Mouse (Mus musculus) thymus, adult 2 months (tissue): ENCODE results near the gene Lhcgr. TPM values are rescaled to one million over a fixed set of nuclear protein-coding genes. Genes with fewer than 3 reads are reported as not detected.

Experiments used
- DNase-seq: peaks from one replicate; pipeline ENCODE4 v3.0.0; 2021
- H3K27ac ChIP-seq: fragments of 200-500 bp; 2 replicates; pipeline ENCODE4 v1.5.1; 2012; ENCODE audit warnings: low read length, control low read depth; ENCODE audit not compliant: control insufficient read depth, insufficient read depth
- H3K27me3 ChIP-seq: fragments of 200-500 bp; 2 replicates; pipeline ENCODE4 v1.6.1; 2012; ENCODE audit warnings: mild to moderate bottlenecking, low read length, moderate library complexity, mixed read lengths; ENCODE audit not compliant: control insufficient read depth, insufficient read depth
- H3K36me3 ChIP-seq: fragments of 200-500 bp; 2 replicates; pipeline ENCODE4 v1.6.1; 2012; ENCODE audit warnings: mild to moderate bottlenecking, low read length, moderate library complexity; ENCODE audit not compliant: control insufficient read depth, insufficient read depth
- H3K4me1 ChIP-seq: fragments of 200-500 bp; replicated peaks from 2 replicates; pipeline ENCODE4 v1.6.1; 2012; ENCODE audit warnings: low read length; ENCODE audit not compliant: control insufficient read depth, insufficient read depth
- H3K4me3 ChIP-seq: fragments of 200-500 bp; 2 replicates; pipeline ENCODE4 v1.5.1; 2012; ENCODE audit warnings: mild to moderate bottlenecking, low read length, control low read depth, moderate library complexity; ENCODE audit not compliant: control insufficient read depth, insufficient read depth
- CTCF ChIP-seq: fragments of 200-500 bp; IDR thresholded peaks from 2 replicates; pipeline ENCODE4 v1.5.1; 2012; ENCODE audit warnings: mild to moderate bottlenecking, control low read depth, low read length, moderate library complexity, borderline replicate concordance; ENCODE audit not compliant: control insufficient read depth, poor library complexity, insufficient read depth; ENCODE audit errors: extremely low read depth
- POLR2A ChIP-seq: fragments of 200-500 bp; IDR thresholded peaks from 2 replicates; pipeline ENCODE4 v1.6.1; 2012; ENCODE audit warnings: mild to moderate bottlenecking, low read length, control low read depth, moderate library complexity; ENCODE audit not compliant: control insufficient read depth, poor library complexity, insufficient read depth; ENCODE audit errors: extremely low read depth
- WGBS: fragments of 180-500 bp; shearing (Covaris S2); methylation state at CpG from one replicate; pipeline ENCODE4 v1.1.7; 2018; 5-methylcytosine and 5-hydroxymethylcytosine counted together
- polyA plus RNA-seq: library from polyadenylated mRNA; depleted of rRNA; stranded (reverse); fragments of >200 nt; gene quantifications from 2 replicates; pipeline ENCODE4 v1.2.3, GENCODE M21; 2012

Lhcgr gene
- polyA plus RNA-seq, 1 experiment, result 0.11 TPM

GRCm38 (mm10) chr17:88764136-88764485 is 27.7 kb downstream of the Lhcgr start:
- no peak for DNase-seq
- no peaks in the 10 kb centered on the region for H3K27me3 ChIP-seq
- no peaks in the 10 kb centered on the region for H3K36me3 ChIP-seq
- no peak for TF ChIP-seq CTCF
- no peak for TF ChIP-seq POLR2A
- 99% methylated on average over 3 of the region's 3 CpGs for WGBS
- H3K4me3 ChIP-seq, result no peak overlapping the region
- no peak overlapping the region for H3K27ac ChIP-seq
- no peaks in the 10 kb centered on the region for H3K4me1 ChIP-seq

GRCm38 (mm10) chr17:88763396-88764135 is 28.2 kb downstream of the Lhcgr start:
- Histone ChIP-seq H3K4me1 (0 out of 2 replicates have a peak, but pooled peaks cover 1% of the 10 kb centered on the region), H3K36me3 (no peaks in the 10 kb centered on the region), H3K27ac (no peak overlapping the region), H3K4me3 (no peak overlapping the region), H3K27me3 (no peaks in the 10 kb centered on the region)
- TF ChIP-seq CTCF (no peak), POLR2A (no peak)
- WGBS, result 91% methylated on average over 5 of the region's 5 CpGs
- DNase-seq, result no peak

- Histone ChIP-seq H3K27me3 (no peaks in the 10 kb centered on the region), H3K36me3 (no peaks in the 10 kb centered on the region), H3K4me1 (peaks cover 15% of the 10 kb centered on the region), H3K4me3 (no peak overlapping the region), H3K27ac (no peak overlapping the region)
- 31% methylated on average over 9 of the region's 9 CpGs for WGBS
- no peak for DNase-seq
- TF ChIP-seq POLR2A, result no peak
- no peak for TF ChIP-seq CTCF
Observed at GRCm38 (mm10) chr17:88758003-88758437, 33.8 kb downstream of the Lhcgr start.

GRCm38 (mm10) chr17:88755776-88756175 is 36.0 kb downstream of the Lhcgr start:
- no peak overlapping the region for H3K27ac ChIP-seq
- 35% methylated on average over 6 of the region's 6 CpGs for WGBS
- no peak overlapping the region for H3K4me3 ChIP-seq
- H3K27me3 ChIP-seq, result no peaks in the 10 kb centered on the region
- no peak for DNase-seq
- peaks cover 15% of the 10 kb centered on the region for H3K4me1 ChIP-seq
- TF ChIP-seq POLR2A, result no peak
- TF ChIP-seq CTCF, result no peak
- H3K36me3 ChIP-seq, result no peaks in the 10 kb centered on the region

- Histone ChIP-seq H3K36me3 (no peaks in the 10 kb centered on the region), H3K27ac (no peak overlapping the region), H3K27me3 (no peaks in the 10 kb centered on the region), H3K4me3 (no peak overlapping the region), H3K4me1 (peaks cover 13% of the 10 kb centered on the region)
- no peak for TF ChIP-seq CTCF
- no peak for TF ChIP-seq POLR2A
- no peak for DNase-seq
- 43% methylated on average over 12 of the region's 12 CpGs for WGBS
Observed at GRCm38 (mm10) chr17:88753472-88753857, 38.3 kb downstream of the Lhcgr start.

GRCm38 (mm10) chr17:88752827-88753471 is 38.8 kb downstream of the Lhcgr start:
- Histone ChIP-seq H3K4me3 (no peak overlapping the region), H3K27ac (no peak overlapping the region), H3K27me3 (no peaks in the 10 kb centered on the region), H3K4me1 (peaks cover 11% of the 10 kb centered on the region), H3K36me3 (no peaks in the 10 kb centered on the region)
- TF ChIP-seq CTCF (peak; percentile 64; the same call in 1 of the 2 replicates), POLR2A (no peak)
- WGBS, result 8% methylated on average over 17 of the region's 17 CpGs
- peak; percentile 49 for DNase-seq
